Mouse (Mus musculus) urinary bladder, postnatal 25 days (tissue): ENCODE results near the gene Mfsd5.

Source experiments
- DNase-seq: peaks from one replicate; pipeline ENCODE4 v3.0.0; 2022; ENCODE audit warnings: low spot score

Mfsd5 gene

GRCm38 (mm10) chr15:102282463-102283292, 3.4 kb downstream of the Mfsd5 start:
- DNase-seq = peak; percentile 24

- DNase-seq = no peak
Measured at GRCm38 (mm10) chr15:102283648-102284047, 4.4 kb downstream of the Mfsd5 start.

DNA sequence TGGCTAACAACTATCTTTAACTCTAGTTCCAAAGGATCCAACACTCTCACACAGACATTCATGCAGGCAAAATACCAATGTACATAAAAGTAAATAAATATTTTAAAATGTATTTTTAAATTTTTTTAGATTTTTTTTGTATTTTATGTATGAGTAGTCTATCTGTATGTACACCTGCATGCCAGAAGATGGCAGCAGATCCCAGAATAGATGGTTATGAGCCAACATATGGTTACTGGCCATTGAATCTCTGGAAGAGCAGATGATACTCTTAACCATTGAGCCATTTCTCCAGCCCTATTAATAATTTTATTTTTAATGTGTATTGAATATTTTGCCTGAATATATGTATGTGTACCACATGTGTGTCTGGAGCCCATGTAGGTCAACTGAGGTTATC, 8.1 kb downstream of the Mfsd5 start:
- peak; percentile 42 for DNase-seq

- DNase-seq = peak; percentile 88
Measured at GRCm38 (mm10) chr15:102295633-102296367, 16.5 kb downstream of the Mfsd5 start, which contains the start of gene Espl1. Gene Espl1 (plus strand): TSS chr15:102296266.

- DNase-seq = no peak
Measured at GRCm38 (mm10) chr15:102296368-102297006, 17.2 kb downstream of the Mfsd5 start.

DNA sequence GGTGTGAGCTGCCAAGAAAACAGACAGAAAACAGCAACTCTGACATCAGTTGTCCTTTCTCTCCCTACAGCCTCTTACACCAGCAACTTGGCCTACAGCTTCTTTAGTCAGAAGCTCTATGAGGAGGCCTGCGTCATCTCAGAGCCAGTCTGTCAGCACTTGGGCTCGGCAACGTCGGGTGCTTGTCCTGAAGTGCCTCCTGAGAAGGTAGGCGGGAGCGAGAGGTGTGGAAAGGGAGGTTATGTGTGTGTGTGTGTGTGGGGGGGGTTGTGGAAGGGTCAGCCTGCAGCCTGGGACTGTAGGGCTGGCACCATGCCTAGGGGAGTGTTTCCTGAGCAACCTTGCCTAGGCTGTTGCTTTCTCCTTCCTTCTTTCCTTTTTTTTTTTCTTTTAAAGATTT, 23.3 kb downstream of the Mfsd5 start:
- DNase-seq = no peak

GRCm38 (mm10) chr15:102308717-102309116, 29.5 kb downstream of the Mfsd5 start:
- no peak for DNase-seq

GRCm38 (mm10) chr15:102310074-102310845, 31.0 kb downstream of the Mfsd5 start:
- no peak for DNase-seq

DNA sequence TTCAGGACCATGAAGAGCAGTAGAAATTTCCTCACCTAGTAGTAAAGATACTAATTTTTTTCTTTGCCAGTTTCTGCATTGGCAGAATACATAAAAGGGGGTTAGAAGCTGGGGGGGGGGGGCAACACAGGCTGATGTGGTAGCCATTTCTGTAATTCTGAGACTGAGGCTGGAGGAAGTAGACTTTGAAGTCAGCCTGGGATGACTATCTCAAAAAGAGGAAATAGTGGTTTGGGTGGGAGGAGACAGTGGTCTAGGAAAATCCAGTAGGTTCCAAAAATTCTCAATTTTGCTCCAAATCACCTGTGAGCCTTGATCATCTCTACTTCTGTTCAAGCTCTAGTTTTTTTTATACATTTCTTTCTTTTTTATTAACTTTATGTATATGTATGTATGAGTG, 32.2 kb downstream of the Mfsd5 start:
- no peak for DNase-seq

DNA sequence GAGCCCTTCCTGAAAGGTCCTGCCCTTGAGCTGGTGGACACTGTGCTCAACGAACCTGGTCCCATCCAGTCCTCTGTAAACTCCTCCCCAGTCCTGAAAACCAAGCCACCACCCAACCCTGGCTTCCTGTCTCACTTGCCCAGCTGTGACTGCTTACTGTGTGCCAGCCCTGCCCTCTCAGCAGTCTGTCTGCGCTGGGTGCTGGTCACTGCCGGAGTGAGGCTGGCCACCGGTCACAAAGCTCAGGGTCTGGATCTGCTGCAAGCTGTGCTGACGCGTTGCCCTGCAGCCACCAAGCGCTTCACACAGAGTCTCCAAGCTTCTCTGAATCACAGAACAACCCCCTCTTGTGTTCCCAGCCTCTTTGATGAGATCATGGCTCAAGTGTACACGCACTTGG, 36.0 kb downstream of the Mfsd5 start:
- no peak for DNase-seq

- DNase-seq = peak; percentile 57
Measured at GRCm38 (mm10) chr15:102316263-102316662, 37.0 kb downstream of the Mfsd5 start.

GRCm38 (mm10) chr15:102324654-102325473, 45.6 kb downstream of the Mfsd5 start:
- DNase-seq = no peak

GRCm38 (mm10) chr15:102326022-102326576, 46.8 kb downstream of the Mfsd5 start, which contains the start of gene Pfdn5:
Gene Pfdn5 (plus strand): TSS chr15:102326116.
- peak; percentile 82 for DNase-seq

- no peak for DNase-seq
Measured at GRCm38 (mm10) chr15:102326892-102327291, 47.6 kb downstream of the Mfsd5 start.
